Mouse (Mus musculus) midbrain, embryonic 16.5 days (tissue): ENCODE data around the gene Rft1. TPM values are rescaled to one million over a fixed set of nuclear protein-coding genes. Genes with fewer than 3 reads are reported as not detected.

Source experiments
- ATAC-seq: fragments of 200-750 bp; cut with Nextera tagmentation; 2 replicates; pipeline ENCODE4 v1.8.0; 2017; ENCODE audit warnings: moderate TSS enrichment
- H3K27ac ChIP-seq: fragments of 300-500 bp; sonication (generic); 2 replicates; pipeline ENCODE4 v1.5.1; 2014; ENCODE audit warnings: mild to moderate bottlenecking, low read length, mixed read lengths
- H3K27me3 ChIP-seq: fragments of 300-500 bp; sonication (generic); 2 replicates; pipeline ENCODE4 v1.6.1; 2014; ENCODE audit warnings: low read depth, low read length, mixed read lengths; ENCODE audit not compliant: control insufficient read depth, insufficient read depth
- H3K36me3 ChIP-seq: fragments of 300-500 bp; sonication (generic); 2 replicates; pipeline ENCODE4 v1.6.1; 2014; ENCODE audit warnings: mild to moderate bottlenecking, low read length, moderate library complexity, mixed read lengths; ENCODE audit not compliant: control insufficient read depth, insufficient read depth
- H3K4me1 ChIP-seq: fragments of 300-500 bp; sonication (generic); 2 replicates; pipeline ENCODE4 v1.6.1; 2014; ENCODE audit warnings: mild to moderate bottlenecking, low read length, mixed read lengths; ENCODE audit not compliant: control insufficient read depth, insufficient read depth
- H3K4me2 ChIP-seq: fragments of 300-500 bp; sonication (generic); 2 replicates; pipeline ENCODE4 v1.6.1; 2014; ENCODE audit warnings: mild to moderate bottlenecking, low read length, mixed read lengths
- H3K4me3 ChIP-seq: fragments of 300-500 bp; sonication (generic); 2 replicates; pipeline ENCODE4 v1.5.1; 2014; ENCODE audit warnings: low read depth, mild to moderate bottlenecking, low read length, moderate library complexity, mixed read lengths
- H3K9ac ChIP-seq: fragments of 300-500 bp; sonication (generic); 2 replicates; pipeline ENCODE4 v1.6.1; 2014; ENCODE audit warnings: low read depth, low read length, mixed read lengths
- H3K9me3 ChIP-seq: fragments of 300-500 bp; sonication (generic); replicated peaks from 2 replicates; pipeline ENCODE4 v1.6.1; 2014; ENCODE audit warnings: mild to moderate bottlenecking, low read length, mixed read lengths; ENCODE audit not compliant: control insufficient read depth, poor library complexity, severe bottlenecking
- WGBS: fragments of 180-500 bp; shearing (Covaris S2); extraction: QIAGEN DNeasy Blood & Tissue Kit; methylation state at CpG from one replicate; pipeline ENCODE4 v1.1.7; 2014; 5-methylcytosine and 5-hydroxymethylcytosine counted together
- polyA plus RNA-seq: library from polyadenylated mRNA; unstranded; fragments of >200 nt; fragmentation: Nextera tagmentation; extraction: Ambion mirVana; gene quantifications from 2 replicates; pipeline ENCODE4 v1.2.1, GENCODE M21; 2015

The Rft1 gene
- polyA plus RNA-seq, 1 experiment from 2014 or later = 9.4 TPM

DNA sequence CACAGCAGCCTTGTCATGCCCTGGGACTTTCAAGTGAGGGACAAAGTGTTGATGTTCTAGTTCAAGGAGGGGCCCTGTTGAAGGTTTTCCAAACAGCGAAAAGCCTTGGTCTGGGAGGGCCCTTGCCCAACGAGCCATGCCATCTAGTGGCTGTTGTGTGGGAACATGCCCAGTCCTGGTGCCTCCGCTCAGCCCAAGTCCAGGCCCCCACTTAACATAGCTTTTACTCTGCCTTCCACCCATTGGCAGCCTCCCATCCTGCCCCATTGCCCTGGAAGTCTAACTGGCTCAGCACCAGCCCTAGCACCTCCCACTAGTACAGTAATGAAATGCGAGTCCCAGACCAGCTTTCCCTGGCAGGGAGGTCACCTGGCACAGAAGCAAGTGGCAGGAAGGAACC, 3.2 kb upstream of the Rft1 start:
- Histone ChIP-seq H3K36me3 (no peaks in the 10 kb centered on the region), H3K9ac (no peak overlapping the region), H3K27ac (no peak overlapping the region), H3K27me3 (no peaks in the 10 kb centered on the region), H3K4me2 (no peak overlapping the region), H3K4me1 (peaks cover 8% of the 10 kb centered on the region), H3K4me3 (no peak overlapping the region), H3K9me3 (no peaks in the 10 kb centered on the region)
- 26% methylated on average over 4 of the region's 4 CpGs for WGBS
- ATAC-seq = peak; percentile 33; the same call in 1 of the 2 replicates

DNA sequence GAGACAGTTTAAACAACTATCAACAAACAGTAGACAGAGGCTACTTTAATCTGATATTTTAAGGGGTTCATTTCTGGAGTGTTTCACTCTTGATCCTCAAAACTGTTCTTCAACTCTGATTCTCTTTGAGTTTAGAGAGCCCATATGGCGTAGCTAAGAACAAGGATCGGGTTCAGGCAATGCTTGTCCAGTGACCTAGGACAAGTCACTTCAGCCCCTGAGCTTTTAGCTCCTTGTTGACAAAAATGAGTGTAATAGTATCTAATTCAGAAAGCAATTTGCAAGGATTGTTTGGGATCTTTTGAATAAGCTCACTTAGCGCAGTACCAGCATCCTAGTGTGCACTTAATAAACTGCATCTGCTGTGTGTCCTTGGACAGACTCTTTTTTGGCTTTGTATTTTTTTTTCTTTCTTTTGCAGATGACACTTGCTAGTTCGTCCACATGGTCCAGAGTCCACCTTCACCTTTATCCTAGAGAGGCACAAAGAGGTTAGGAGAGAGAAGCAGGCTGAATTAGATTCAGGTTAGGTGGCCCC, 600 bp downstream of the Rft1 start:
- Histone ChIP-seq H3K4me1 (peaks cover 8% of the 10 kb centered on the region), H3K4me3 (peak overlapping the region; percentile 92), H3K36me3 (no peaks in the 10 kb centered on the region), H3K9me3 (no peaks in the 10 kb centered on the region), H3K27ac (peak overlapping the region; percentile 83), H3K9ac (peak overlapping the region; percentile 99), H3K4me2 (peak overlapping the region; percentile 61), H3K27me3 (no peaks in the 10 kb centered on the region)
- 43% methylated on average over 4 of the region's 4 CpGs for WGBS
- ATAC-seq = 0 out of 2 replicates have a peak, but pooled peaks have one; percentile 26

DNA sequence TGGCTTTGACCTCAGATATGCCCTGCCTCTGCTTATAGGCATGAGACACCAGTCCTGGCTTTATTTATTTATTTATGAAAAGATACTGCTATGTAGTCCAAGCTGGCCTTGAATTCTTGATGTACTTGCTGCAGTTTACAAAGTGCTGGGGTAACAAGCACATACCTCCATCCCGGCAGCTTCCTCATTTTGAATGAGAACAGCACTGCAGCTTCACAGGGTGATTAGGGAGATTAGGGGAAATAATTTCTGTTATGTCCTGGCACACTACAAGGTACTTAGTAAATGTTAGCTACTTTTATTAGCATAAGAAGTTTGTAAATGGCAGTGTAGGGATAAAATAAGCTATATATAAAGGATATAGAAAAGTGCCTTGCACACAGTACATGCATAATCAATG, 1.4 kb downstream of the Rft1 start:
- peaks cover 4% of the 10 kb centered on the region; the same call in 1 of the 2 replicates for H3K36me3 ChIP-seq
- no peaks in the 10 kb centered on the region for H3K9me3 ChIP-seq
- peaks cover 8% of the 10 kb centered on the region for H3K4me1 ChIP-seq
- no peak overlapping the region for H3K27ac ChIP-seq
- 84% methylated on average over 1 of the region's 1 CpGs for WGBS
- no peak for ATAC-seq
- H3K4me2 ChIP-seq = no peak overlapping the region
- H3K27me3 ChIP-seq = no peaks in the 10 kb centered on the region
- no peak overlapping the region for H3K9ac ChIP-seq
- H3K4me3 ChIP-seq = no peak overlapping the region

DNA sequence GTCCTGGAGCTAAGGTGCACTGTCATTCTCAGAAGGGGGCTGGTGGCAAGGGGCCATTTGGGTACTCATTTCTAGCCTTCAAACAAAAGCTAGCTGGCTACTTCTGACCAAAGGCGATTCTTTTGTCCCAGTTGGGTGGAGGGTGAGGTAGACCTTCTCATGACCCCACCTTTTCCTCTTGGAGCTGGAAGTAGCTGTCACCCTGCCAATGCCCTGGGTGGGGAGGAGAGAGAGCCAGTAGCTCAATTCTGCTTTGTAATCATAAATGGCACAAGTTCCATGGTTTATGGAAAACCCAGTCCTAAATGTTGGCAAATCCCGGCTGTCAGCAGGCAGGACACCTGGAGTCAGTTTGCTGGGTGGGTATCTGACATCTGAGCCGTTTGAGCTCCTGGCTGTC, 11.9 kb downstream of the Rft1 start:
- no peak for ATAC-seq
- no peak overlapping the region for H3K4me3 ChIP-seq
- no peak overlapping the region for H3K9ac ChIP-seq
- 88% methylated on average over 3 of the region's 3 CpGs for WGBS
- peaks cover 23% of the 10 kb centered on the region for H3K36me3 ChIP-seq
- H3K9me3 ChIP-seq = no peaks in the 10 kb centered on the region
- H3K27ac ChIP-seq = no peak overlapping the region
- no peaks in the 10 kb centered on the region for H3K4me1 ChIP-seq
- H3K4me2 ChIP-seq = no peak overlapping the region
- no peaks in the 10 kb centered on the region for H3K27me3 ChIP-seq

DNA sequence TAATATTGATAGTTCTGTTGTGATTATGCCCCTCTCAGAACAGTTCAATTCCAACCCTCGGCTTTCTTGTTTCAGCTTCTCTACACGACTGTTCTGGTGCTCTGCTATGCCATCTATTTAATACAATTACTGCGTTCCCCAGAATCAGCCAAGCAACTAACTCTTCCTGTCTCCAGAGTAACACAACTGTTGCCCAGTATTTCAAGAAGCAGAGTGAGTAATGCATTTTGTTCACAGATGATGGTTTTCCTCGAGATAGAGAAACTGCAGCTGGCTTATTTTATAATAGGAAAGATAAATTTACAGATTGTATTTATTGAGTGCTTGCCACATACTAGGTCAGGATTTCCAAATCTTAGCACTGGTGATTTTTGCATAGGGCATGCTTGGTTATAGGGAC, 12.4 kb downstream of the Rft1 start:
- H3K9ac ChIP-seq = no peak overlapping the region
- H3K4me1 ChIP-seq = no peaks in the 10 kb centered on the region
- no peak overlapping the region for H3K4me2 ChIP-seq
- H3K4me3 ChIP-seq = no peak overlapping the region
- no peaks in the 10 kb centered on the region for H3K27me3 ChIP-seq
- 91% methylated on average over 4 of the region's 4 CpGs for WGBS
- no peak overlapping the region for H3K27ac ChIP-seq
- no peak for ATAC-seq
- no peaks in the 10 kb centered on the region for H3K9me3 ChIP-seq
- H3K36me3 ChIP-seq = peaks cover 20% of the 10 kb centered on the region

DNA sequence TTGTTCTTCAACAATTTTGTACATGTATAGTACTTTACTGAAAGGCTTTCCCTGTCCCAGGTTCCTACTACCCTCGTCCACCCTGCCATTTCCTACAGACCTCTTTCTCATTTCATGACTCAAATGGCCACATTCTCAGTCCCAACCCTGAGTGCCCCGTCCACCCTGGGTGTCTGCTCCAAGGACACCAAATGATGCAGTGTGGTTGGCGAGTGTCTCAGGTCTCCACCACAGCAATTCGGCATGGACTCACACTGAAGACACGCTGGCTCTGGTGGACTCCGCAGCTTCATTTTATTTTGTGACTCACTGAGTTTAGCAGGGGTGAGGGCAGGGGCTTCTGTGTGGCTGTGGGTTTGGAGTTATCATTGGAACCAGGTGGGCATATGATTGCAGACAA, 16.0 kb downstream of the Rft1 start:
- ATAC-seq = no peak
- Histone ChIP-seq H3K27ac (no peak overlapping the region), H3K27me3 (no peaks in the 10 kb centered on the region), H3K4me1 (no peaks in the 10 kb centered on the region), H3K4me3 (no peak overlapping the region), H3K4me2 (no peak overlapping the region), H3K36me3 (peaks cover 14% of the 10 kb centered on the region), H3K9ac (no peak overlapping the region), H3K9me3 (no peaks in the 10 kb centered on the region)
- 93% methylated on average over 6 of the region's 6 CpGs for WGBS

DNA sequence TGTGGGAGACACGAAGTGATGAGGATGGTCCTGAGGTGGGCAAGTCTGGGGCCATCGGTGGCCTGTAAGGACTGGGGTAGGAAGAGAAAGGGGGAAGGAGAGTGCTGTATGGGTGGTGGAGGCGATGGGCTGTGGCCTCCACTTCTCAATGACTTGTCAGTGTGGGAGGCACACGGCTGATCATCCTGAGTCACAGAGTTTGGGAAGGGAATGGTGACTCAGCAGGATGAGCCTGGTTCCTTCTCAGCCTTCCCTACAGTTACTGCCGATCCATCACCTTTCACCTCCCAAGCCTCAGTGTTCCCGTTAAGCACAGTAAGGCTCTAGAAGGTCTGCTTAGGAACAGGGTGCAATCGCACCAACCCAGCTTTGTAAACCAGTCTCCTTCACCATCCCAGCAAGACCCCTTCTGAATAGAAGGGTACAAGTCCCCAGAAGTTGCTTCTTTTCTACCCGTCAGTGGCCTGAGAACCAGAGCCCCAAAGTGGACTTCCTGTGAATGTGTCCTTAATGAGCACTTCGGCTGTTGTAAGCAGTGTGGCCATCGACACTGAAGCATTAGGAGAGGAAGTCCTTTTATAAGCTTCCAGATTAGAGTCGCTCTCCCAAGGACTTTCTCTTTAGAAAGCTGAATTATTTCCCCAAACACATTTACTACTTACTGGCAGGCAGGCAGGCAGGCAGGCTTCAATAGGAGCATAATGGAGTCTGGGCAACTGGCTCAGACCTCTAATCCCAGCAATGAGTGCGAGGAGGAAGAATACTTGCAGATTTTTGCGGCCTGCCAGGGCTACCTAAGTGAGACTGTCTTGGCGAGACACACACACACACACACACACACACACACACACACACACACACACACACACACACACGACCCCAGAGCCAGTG, 17.2 kb downstream of the Rft1 start:
- Histone ChIP-seq H3K36me3 (peaks cover 4% of the 10 kb centered on the region; the same call in 1 of the 2 replicates), H3K4me3 (no peak overlapping the region), H3K27ac (no peak overlapping the region), H3K27me3 (no peaks in the 10 kb centered on the region), H3K4me2 (no peak overlapping the region), H3K9ac (no peak overlapping the region), H3K4me1 (no peaks in the 10 kb centered on the region), H3K9me3 (no peaks in the 10 kb centered on the region)
- 72% methylated on average over 15 of the region's 15 CpGs for WGBS
- peak; percentile 58 for ATAC-seq

DNA sequence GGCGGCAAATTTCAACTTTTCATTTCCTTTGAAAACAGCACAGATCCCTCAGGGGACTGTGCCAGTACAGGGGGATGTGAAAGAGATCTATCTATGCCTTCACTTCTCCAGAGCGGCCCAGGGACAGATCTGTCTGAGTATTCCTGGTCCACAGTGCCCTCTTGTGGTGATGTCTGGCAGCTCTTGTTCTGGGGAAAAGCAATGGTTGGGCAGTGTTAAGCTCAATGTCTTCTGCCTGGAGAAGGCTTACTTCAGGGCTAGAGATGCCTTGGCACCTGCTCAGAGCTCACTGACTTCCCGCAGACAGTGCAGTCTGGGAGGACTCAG, 17.8 kb downstream of the Rft1 start:
- no peaks in the 10 kb centered on the region for H3K4me1 ChIP-seq
- H3K27me3 ChIP-seq = no peaks in the 10 kb centered on the region
- H3K9me3 ChIP-seq = no peaks in the 10 kb centered on the region
- no peak overlapping the region for H3K4me2 ChIP-seq
- H3K27ac ChIP-seq = no peak overlapping the region
- no peak overlapping the region for H3K9ac ChIP-seq
- H3K4me3 ChIP-seq = no peak overlapping the region
- peak; percentile 92 for ATAC-seq
- 7% methylated on average over 3 of the region's 3 CpGs for WGBS
- 0 out of 2 replicates have a peak, but pooled peaks cover 4% of the 10 kb centered on the region for H3K36me3 ChIP-seq

DNA sequence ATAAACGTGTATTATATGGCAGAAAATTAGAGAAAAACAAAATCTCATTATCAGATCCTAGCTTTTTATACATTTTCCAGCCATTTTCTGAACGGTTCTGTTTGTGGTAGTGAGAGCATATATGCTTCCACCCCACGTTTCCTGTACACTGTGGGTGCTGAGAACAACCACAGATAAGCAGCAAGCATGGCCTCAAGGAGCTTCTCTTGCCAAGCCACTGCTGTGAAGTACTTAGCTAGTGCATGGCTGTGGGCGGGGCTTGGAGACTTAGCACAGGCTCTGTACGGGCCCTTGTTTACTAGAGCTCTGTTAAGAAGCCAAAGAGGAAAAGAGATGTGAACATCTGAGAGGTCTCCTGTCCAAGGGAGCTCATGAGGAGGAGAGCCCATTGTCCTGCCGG, 20.8 kb downstream of the Rft1 start:
- ATAC-seq = no peak
- no peak overlapping the region for H3K27ac ChIP-seq
- H3K4me2 ChIP-seq = no peak overlapping the region
- H3K27me3 ChIP-seq = no peaks in the 10 kb centered on the region
- no peaks in the 10 kb centered on the region for H3K9me3 ChIP-seq
- H3K4me1 ChIP-seq = no peaks in the 10 kb centered on the region
- H3K4me3 ChIP-seq = no peak overlapping the region
- 0 out of 2 replicates have a peak, but pooled peaks cover 3% of the 10 kb centered on the region for H3K36me3 ChIP-seq
- no peak overlapping the region for H3K9ac ChIP-seq
- 54% methylated on average over 6 of the region's 6 CpGs for WGBS
